Mouse (Mus musculus) embryo, embryonic 10.5 days (tissue): Measurements from ENCODE around the gene Unc5a.

Experiments
- DNase-seq: peaks from one replicate; pipeline ENCODE4 v3.0.0-alpha.2; 2015; ENCODE audit warnings: low spot score

Unc5a gene

DNA sequence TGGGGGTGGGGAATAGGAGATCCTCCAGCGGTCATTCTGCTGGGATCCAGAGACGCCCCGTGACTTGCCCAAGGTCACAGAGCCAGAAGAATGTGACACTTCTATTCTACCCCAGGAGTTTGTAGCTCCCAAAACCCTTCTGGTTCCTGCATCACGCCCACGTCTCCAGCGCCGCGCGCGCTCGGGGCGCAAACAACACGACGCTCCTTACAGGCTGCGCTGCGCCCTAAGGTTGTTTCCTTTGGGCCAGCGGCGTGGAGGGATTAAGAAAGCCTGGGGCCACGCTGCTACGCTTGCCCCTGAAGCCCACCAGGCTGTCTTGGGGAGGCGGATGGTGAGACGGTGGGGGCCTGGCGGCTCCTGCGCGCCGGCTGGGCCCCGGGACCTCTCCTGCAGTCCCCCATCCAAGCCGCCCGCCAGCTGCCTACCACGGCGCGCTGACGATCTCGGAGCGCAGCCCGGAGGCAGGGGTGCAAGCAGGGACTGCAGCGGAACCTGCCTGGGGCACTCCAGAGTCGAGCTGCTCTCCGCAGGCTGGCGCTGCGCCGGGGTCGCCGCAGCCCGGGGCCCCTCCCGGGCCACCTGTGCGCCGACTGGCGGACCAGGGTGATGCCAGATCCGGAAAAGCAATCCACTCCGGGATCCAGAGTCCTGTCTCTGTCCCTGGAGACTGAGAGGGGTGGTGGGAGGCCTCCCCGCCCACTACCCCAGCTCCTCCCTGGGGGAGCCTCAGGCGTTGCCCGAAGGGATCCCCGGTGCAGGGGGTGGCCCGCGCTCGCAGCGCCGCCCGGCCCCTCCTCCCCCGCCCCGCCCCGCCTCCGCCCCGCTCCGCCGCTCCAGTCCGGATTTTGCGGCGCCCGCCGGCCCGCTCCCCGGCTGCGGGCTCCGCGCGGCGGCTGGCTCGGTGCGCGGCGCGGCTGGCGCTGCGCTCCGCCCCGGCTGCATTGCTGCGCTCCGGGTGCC is at the start of gene Unc5a:
Gene Unc5a, plus strand, starts transcription at position 881 of the 963 bp plus-strand sequence.
- peak; percentile 76 for DNase-seq

DNA sequence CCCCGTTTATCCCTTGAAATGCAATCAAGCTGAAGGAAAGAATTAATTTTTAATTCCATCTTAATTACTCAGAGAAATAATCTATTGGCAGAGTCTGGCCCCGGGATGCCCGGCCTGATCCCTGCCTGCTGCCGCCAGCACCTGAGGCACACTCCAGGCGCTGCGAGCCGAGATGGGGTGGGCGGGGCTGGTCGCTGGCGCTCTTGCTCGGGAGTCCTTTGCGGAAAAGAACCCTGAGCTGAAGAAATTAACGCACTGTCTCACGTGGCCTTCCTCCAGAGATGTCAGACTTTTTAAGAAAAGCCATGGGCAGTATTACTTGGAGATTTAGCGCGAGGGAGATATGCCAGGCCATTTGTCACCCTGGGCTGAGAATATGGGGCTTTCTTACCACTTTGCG is 37.2 kb upstream of the Unc5a start:
- peak; percentile 36 for DNase-seq

DNA sequence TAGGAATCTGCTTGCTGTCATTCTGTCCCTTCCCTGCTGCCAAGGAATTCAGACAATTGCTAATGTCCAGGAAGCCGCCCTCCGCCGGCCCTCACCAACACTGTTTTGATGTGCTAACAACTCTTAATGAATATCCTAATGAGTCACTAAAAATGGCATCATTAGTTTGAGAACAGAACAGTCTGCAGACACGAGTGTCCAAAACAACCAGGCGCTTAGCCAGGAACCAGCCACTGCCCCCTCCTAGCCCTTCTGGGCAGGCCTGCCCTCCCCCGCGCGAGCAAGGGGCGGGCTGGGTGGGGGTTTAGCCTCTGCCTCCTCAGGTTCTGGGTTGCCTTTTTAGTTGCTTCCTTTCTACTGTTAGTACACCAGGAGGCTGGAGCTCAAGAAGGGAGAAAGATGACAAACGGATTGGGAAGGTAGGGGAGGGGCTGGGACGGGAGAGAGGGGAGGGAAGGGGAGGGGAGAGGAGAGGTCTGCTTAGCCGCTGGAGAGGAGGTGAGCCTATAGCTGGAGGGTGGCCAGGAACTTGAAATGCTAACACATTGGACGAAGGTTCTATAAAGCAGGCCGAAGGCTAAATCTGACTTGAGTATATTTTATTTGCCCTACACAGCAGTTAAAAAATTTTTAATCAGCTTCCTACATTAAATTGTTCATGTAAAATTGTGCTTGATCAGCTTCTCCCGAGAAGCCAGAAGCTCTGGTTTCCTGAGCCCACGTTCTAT is 36.2 kb upstream of the Unc5a start:
- DNase-seq: no peak

DNA sequence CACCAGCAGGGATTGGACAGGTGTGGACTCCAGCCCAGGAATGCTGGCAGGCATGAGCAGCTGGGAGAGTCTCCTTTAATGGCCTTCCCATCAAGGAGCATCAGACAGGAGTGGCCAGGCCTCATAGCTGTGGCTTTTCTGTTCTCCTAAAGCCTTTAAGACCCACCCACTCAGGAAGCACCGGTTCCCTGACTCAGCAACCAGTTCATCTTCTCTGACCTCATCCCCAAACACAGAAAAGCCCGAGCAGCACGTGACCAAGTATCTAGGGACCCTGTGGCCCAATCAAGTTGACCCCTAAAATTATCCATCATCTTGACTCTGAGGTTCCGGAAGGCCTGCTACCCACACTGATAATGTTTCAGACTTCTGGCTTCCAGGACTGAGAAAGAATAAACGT is 32.6 kb upstream of the Unc5a start:
- DNase-seq: no peak

DNA sequence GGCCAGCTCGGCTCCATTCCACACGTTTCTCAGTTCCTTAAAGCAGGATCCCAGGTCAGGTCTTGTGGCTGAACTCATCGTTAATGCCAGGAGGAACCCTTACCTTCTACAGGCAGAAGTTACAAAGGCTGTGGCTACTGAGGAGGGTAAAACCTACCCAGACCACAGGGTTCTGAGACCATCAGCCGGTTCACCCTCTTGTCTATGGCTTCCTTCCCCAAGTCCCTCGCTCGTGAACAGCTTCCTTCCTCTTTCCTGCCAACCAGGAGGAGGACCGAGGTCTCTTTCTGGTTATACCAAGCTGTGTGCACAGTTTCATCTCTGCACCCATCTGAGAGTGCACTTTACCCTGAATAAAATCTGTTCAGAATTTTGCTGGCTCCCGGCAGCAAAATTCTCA is 30.3 kb upstream of the Unc5a start:
- no peak for DNase-seq

DNA sequence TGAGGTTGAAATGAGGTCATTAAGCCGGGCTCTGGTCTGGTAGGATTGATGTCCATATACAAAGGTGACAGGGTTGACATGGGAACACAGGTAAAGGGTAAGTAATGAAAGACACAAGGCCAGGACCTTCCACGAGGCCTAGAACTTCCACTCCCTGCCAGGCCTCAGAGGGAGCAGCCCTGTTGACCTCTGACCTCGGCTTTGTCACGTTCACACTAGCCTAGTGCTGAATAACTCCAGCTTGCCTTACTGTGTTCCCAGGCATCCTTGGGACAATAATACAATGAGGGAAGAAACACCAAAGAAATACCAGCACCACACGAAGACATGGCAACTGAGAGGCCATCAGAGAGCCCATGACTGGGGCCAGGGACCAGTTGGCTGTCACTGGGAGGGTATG is 29.5 kb upstream of the Unc5a start:
- DNase-seq: peak; percentile 55

DNA sequence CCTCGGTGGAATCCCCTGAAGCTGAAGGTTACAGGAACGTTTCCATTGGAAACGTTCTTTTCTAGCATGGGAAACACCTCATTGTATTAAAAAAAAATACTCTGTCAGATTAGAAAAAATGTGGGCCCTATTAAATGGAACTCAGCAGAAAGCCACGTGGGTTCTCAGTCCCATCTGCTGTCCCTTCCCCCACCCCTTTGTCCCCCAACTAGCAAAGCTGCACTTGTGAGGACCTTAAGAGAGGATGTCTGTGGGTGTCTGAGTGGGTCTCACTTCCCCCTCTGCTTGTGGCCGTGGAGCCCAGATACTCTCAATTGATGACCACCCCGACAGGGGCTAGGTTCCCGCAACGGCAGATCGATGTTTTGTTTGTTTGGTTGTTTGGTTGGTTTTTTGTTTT is 27.5 kb upstream of the Unc5a start:
- DNase-seq: no peak

DNA sequence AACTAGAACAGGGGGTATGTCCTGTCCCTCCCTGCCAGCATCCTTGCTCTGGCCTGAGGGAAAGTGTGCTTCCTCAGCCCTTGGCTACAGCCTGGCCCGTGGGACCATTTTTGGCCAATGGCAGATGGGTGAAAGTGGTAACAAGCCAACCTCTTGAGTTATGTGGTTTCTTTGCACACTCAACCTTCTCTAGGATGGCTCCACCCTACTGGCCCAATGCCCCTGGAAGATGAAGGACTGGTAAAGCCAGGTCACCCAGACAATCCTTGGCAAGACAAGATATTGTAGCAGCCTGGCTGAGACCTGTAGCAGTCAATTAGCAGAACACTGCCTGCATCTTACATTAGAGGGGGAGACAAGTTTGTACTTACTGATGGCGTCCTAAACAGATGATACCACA is 25.5 kb upstream of the Unc5a start:
- DNase-seq: no peak

DNA sequence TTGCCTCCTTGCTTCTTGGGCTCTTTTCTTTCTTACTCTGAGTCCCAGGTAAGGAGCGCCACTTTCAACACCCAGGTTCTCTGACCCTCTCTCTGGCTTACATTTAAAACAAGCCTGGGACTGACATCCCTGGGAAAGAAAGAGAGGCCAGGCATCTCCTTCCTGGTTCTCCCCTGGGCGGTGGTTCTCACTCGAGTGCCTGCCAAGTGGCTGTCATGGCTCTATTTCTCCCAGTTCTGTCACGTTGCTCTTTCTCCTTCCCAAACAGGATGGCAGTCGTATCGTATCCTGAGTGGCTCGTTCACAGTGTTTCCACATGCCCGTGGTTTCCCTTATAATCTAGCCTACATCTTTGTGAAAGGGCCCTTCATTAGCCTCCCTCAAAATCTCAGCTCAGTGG is 23.7 kb upstream of the Unc5a start:
- no peak for DNase-seq

DNA sequence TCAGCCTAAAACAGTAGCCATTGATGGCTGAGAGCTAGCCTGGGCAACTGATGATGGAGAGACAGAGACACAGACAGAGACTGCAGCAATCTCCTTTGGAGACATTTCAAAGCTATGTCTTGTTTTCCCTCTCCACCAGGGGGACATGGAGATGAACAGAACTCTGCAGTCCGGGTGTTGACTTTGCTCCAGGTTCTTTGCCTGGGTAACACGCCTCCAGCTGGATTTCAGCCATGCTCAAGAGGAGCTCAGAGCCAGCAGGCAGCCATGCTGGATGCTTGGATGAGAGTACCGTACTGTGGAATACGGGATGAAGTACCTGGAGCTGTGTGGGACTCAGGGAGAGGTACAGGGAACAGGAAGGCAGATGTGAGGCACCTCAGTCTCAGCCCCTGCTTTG is 22.6 kb upstream of the Unc5a start:
- DNase-seq: no peak

DNA sequence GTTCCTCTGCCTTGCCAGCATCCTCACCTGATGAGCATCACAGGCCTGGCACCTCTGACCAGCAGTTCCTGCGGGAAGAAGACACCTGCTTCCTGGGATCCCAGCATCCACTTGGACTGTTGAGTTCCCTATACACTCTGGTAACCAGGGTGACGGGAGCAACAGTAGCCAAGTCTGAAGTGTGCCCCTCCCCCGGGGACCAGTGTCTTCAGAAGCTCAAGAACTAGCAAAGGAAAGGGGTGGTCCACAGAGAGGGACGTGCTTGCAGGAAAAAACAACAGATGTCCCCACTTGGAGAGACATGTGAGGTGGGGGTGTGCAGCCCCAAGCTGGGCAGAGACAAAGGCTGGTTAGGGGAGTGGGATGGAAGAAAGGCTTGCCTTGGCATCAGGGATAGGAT is 19.1 kb upstream of the Unc5a start:
- no peak for DNase-seq

DNA sequence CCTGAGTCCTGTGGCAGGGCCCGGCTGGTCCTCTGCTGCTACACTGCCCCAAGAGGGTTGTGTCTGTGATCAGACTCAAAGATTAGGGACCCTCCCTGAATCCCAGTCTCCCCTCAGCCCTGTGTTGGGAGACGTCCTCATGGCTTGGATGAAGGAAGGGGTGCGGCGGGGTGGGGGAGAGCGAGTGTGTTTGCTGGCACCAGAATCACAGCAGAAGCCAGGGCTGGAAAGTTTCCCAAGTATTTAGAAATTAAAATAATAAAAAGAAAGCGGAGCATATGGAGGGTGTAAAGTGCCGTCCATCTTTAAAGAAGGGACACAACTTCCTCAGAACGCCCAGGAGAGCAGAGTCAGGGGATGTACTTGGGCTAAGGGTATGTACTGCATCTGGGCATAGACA is 14.3 kb upstream of the Unc5a start:
- DNase-seq: no peak

DNA sequence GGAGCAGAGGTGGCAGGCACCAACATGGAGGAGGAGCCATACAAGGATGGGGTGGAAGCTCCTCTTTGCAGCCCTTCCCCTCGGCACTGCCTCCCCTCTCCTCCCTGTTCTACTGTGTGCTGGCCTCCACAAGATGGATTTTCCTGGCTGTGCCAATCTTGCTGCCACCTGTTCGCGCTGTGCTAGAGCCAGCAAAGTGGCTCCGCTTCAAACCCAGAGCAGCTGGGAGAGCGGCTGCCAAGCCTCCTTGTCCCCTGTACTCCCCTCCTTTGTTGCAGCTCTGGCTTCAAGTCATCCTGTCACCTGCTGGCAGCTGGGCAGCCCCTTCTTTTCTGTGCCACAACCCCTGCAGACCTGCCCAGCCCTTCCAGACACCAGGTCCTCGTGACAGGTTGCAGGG is 13.0 kb upstream of the Unc5a start:
- no peak for DNase-seq

DNA sequence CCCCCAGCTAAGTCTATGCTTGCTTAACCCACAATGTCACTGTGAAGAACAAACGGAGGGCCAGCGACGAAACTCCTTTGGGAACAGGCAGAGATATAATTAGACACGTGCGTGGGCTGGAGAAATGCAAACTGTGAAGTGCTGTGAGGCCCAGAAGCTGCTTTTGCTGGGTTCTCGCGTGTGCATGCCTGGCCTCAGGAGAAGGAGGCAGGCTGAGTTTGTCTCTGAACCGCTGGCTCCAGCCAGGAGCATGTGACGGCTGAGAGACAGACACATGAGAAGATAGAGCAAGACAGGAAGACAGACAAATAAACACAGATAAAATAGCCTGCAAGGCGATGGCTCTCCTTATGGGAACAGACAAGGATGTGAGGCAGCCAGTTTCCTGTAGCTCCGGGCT is 11.3 kb upstream of the Unc5a start:
- DNase-seq: no peak

DNA sequence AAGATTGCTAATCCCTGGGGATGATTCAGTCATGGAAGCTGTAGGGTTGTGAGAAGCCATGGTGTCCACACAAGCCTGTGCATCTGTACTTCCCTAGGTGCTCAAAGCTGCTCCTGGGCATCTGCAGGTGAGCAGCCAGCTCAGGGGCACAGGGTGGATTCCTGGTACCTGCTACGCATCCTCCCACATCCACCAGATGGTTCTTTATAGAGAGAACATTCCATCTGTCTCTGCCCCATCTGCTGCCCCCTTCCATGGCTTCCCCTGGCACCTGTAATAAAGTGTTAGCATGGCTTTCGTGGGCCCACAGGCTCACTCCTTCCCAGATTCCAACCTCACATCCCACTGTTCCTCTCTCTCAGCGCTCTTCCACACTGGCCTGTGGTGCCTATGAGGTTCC is 10.7 kb upstream of the Unc5a start:
- DNase-seq: no peak

DNA sequence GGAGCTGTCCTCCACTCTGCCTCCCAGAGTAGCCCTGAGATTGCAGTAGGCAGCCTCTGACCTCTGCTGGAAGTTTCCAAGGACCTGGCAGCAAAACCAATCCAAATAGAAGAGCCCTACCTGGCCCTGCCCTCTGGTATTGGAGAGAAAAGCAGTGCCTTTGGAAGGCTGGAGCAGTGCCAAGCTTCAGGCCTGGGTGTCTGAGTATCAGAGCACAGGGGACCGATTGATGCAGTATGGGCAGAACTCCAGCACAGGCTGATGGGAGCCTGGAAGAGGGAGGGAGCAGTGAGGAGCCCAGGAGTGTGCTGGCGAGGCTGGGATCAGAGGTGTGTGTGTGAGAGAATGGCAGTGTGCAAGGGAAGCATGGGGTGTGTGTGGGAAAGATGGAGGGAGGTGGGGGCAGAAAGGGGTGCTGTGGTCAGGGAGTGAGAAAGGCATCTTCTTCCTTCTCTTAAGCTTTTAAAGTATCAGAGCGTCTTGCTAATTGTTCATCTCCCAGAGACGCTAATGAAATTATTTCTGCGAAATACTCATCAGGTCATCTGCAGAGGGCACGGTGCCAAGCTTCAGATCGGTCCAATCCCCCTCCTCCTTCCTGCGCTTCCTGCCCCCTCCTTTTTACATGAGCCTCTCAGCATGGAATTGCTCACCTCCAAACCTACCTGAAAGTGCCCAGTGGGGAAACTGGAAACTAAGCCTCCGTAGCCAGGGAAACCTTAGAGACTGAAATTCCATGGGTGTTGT is 4.6 kb upstream of the Unc5a start:
- DNase-seq: no peak

DNA sequence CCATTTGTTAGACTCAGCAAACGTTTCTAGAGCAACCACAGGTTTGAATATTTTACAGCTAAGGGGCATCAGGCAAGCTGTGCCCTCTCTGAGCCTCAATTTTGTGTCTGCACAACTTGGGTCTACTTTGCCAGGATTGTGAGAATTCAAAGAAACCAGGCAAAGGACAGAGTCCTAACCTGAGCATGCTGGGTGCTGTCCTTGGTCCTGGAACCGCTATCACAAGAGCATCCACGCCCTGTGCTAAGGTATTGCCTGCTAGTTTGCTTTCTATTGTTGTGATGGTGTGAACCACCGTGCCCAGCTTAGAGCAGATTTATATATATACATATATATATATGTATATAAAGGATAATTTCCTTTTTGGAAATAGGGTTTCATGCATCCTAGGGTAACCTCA is 3.9 kb upstream of the Unc5a start:
- DNase-seq: peak; percentile 76

DNA sequence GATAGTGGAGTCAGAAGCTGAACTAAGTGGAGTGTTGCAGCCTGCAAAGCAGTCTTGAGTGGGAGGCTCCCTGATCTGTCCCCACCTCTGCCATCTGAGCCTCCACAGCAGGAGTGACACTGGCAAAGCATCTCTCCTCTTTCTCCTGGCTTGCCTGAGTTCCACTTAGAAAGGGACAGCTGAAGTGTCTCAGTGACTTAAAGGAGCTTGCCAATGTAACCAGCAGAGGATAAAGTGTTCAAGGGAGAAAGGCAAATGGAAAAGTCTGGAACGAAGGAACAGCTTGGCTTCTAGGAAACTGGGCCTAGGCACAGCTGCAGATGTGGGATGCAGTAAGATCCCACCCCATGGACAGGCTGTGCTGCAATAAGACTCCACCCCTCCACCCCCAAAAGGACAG is 2.8 kb upstream of the Unc5a start:
- DNase-seq: no peak

DNA sequence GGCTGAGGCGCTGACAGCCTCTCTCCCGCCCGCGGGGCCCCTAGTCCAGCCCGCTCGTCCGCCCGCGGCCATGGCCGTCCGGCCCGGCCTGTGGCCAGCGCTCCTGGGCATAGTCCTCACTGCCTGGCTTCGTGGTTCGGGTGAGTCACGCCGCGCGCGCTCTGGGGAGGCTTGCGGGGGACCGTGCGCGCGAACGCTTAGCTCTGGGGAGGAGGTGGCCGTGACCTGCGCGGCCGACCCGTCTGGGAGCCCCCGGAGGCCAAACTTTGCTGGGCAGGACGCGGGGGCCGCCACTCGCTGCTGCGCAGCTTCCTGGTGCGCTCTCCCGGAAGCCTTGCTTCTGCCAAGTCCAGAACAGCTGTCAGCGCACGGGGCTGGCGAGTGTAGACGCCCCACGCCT is 381 bp downstream of the Unc5a start:
- peak; percentile 58 for DNase-seq

DNA sequence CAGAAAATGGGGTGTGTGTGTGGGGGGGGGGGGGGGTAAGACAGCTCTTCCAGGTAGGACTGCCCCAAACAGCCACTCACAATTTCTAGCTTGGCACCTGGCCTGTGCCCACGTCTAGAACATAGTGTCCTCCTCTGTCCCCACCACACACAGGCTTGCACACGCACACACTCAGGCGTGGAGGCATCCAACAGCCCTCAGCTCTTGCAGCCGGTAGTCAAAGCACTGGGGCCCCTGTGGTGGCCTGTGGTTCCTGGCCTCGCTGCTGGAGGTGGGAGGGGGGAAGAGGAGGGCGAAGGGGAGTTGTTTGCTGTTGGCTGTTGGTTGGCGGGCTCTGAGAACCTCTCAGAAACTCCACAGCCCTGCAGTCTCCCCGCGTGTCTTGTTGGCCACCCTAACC is 920 bp downstream of the Unc5a start:
- DNase-seq: no peak

DNA sequence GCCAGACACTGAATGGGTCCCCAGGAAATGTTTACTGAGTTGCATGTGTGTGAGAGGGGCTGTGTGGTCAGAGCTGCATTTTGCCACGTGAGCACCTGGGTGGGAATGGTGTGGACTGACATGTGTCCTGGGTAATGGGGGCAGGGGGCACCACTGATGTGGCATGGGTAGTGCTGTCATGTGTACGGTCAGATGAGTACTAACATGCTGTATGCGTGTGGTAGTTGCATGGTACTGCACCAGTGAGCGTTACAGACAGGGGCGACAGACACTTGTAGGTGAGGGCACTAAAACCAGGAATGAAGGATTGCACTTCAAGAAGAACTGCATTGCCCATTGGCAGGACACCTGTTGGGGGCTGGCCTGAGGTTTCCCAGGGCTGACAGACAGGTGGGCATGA is 2.0 kb downstream of the Unc5a start:
- no peak for DNase-seq

DNA sequence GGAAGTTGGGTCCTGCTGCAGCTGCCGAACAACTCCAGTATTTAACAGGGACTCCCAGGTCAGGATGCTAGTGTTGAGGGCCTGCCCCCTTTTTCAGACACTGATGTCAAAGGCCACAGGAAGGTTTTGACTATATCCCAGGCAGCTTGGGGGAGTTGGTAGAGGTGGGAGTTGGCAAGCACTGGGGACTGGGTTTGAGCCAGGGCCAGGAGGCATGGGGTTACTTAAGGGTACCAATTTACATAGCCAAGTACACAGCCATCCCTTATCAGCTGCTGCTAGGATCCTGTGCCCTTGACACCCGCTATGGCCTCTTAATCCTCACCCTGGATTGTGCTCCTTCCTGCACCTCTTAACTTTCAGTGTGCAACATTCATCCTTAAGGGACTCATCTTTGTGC is 5.5 kb downstream of the Unc5a start:
- no peak for DNase-seq
